Mouse (Mus musculus) adrenal gland, adult 8-10 months (tissue): ENCODE results near the gene Disc1. TPM values are rescaled to one million over a fixed set of nuclear protein-coding genes. Genes with fewer than 3 reads are reported as not detected.

Experiments used
- DNase-seq: peaks from one replicate; pipeline ENCODE4 v3.0.0; 2022
- total RNA-seq, 4 experiments: library from RNA; stranded (reverse); gene quantifications; 2 replicates each; pipeline ENCODE4 v1.2.4; 2022

Gene Disc1
- total RNA-seq, 4 experiments from 2014 or later, result 1.2 to 4.2 (median 2.2) TPM

GRCm38 (mm10) chr8:125184452-125184817, 130.4 kb downstream of the Disc1 start:
- no peak for DNase-seq

DNA sequence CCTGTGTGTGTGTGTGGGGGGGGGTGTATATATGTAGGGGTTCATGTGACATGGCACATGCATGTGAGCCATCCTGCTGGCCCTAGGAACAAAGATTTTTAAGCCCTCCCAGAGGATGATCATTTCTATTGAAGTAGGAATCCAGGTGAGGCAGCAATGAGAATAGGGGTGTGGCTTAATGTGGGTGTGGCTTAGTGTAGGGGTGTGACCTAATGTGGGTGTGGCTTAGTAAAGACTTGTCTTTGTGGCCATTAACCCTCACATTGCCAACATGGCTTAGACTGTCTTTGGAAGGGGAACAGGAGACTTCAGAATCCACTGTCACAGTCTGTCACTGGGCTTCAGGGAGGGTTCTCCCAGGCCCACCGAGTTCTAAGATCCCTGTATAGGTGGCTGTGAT, 130.9 kb downstream of the Disc1 start:
- DNase-seq, result no peak

- DNase-seq, result no peak
Observed at GRCm38 (mm10) chr8:125187044-125187443, 133.0 kb downstream of the Disc1 start.

GRCm38 (mm10) chr8:125193701-125194100, 139.7 kb downstream of the Disc1 start:
- no peak for DNase-seq

GRCm38 (mm10) chr8:125195121-125195520, 141.1 kb downstream of the Disc1 start:
- DNase-seq, result no peak

DNA sequence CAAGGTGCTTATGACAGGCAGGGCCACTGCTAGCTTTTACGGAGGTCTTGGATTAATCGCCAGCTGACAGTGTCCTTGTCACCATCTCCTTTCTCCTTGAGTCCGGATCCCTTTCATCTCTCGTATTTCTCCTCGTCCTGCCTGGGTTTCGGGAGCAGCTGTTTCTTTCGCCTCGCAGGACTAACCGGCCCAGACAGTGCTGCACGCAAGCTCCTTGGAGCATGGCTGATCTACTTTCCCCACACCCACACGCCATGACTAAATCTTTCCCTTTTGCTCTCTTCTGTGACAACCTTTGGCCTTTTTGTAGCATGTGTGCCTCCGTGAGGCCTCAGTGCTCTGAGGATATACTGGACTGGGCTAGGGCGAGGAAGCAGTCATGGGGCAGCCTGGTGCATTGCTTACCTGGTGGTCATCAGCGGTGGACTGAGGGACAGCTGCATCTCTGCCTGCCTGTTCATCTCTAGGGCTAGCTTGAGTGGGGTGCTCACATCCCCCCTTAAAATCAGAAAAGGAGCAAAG, 142.6 kb downstream of the Disc1 start:
- DNase-seq, result no peak

- DNase-seq, result no peak
Observed at GRCm38 (mm10) chr8:125197341-125198002, 143.5 kb downstream of the Disc1 start.

DNA sequence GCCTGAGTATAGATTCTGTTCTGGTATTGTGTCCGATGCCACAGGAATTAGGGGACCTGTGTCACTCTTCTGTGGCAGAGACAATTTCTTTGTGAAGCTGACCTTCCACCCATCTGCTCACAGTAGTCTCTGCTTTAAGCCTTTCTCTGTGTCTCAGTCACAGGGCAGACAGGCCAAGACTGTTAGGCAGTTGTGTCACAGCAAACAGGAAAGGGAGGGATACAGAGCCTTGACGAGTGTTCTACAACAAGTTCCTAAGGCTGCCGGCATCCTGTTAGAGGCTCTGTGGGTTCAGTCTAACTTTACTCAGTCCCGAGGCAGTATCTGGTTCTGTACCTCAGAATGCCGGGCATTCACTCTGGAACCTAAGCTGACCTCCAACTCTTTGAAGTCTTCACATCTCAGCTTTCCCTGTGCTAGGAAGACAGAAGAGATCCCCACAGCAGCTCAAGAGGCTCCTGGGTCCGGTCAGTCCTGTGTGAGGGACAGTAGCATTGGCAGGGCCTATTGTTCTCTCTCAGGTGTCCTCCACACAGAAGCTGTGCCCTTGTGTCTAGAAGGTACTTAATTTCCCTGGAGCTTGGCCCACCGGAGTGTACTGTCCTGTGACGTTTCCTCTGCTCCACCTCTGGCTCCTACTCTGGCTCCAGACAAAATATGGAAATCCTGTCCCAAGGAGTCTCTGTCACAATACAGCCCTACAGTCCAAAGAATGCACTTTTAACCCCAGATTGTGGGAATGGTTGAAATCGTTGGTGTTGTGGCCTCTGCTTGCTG, 144.6 kb downstream of the Disc1 start:
- no peak for DNase-seq

DNA sequence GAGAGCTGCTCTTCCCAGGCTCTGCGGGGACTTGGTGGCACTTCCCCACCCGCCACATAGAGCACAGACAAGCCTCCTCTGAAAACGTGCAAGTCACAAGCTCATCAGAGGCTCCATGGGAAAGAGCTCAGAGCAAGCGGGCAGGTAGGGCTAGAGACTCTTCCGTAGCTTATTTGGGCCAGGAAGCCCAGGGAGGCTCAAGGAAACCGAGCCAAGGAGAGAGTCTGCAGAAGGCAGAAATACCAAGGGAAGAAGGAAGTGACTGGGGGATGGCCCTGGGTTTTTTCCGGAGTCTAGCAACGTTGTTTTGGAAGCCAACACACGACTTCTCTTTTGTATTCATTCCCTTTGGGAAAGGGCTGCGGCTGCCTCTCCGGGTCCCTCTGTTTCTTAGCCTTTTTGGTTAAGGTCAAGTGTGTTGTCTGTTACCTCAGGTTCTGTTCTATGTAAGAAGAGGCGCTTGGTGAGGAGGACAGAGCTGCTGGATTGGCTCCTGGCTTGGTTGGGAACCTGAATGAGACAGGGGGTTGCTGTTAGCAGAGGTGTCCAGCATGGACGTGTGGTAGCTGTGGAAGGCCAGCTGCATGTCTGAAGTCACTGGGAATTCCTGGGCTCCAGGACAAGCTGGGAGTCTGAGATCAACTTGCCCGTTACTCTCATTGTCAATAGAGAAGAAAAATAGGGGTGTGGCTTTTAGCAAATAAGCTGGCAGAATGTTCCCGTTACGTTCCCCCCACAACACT, 145.4 kb downstream of the Disc1 start:
- DNase-seq, result no peak

DNA sequence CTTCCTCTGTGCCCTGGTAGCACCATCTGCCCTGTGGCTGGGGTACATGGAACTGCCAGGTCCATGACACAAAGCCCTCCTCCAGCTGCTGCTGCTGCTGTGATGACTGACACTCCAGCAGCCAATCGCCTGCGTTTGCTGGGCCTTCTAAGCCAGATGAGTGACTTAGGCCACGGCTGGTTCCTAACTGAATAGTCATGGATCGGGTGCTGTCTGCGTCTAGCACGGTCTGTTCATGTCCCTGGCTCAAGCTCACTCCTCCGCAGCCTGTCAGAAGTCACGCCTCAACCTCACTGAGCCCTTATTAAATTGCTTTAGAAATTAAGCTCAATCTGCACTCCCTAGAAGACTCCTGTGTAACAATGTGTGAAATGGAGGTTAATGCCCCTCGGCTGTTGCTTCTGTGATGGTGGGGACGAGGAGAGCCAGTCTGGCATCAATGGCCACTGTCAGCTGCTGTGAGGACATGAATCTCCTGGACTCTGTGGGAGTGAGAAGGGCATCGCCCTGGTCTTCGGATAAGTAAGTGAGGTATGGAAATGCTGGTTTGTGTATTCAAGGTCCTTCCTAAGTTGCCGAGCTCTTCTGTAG, 146.4 kb downstream of the Disc1 start:
- DNase-seq, result no peak

GRCm38 (mm10) chr8:125201650-125202049, 147.7 kb downstream of the Disc1 start:
- no peak for DNase-seq

- DNase-seq, result no peak
Observed at GRCm38 (mm10) chr8:125203016-125203415, 149.0 kb downstream of the Disc1 start.

DNA sequence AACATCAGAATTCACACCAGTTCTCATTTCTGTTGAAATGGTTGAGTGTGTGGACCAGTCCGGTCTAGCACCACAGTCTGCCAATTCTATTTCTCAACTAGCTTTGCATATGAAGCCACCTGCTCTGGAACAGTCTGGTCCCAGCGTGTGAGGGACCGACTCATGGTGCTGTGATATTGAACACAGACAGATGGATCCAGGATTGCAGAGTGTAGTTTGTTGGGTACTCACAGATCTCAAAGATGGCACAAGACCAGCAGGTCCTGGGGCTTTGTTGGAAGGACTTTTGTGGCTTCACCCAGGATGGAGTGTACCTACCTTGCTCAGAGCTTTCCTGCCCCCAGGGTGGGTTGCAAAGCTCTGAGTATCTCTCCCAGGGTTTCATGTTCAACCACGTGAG, 151.6 kb downstream of the Disc1 start:
- DNase-seq, result no peak

GRCm38 (mm10) chr8:125206391-125206790, 152.4 kb downstream of the Disc1 start:
- DNase-seq, result no peak

DNA sequence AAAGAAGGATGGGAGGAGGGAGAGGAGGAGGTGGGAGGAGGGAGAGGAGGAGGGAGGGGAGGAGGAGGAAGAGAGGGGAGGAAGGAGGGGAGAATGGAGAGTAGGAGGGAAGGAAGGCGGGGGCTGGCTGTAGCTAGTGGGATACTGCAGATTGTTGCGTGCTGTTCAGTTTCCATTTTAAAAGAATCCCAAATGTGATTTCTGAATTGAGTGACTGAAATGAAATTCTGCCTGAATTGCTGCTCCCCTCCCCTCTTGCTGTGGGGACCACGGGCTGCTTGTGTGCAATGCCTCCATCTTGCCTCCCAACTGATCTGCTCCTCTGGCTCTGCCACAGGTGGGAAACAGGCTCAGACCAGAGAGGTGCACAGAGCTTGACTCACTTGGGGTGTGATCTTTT, 153.0 kb downstream of the Disc1 start:
- no peak for DNase-seq

GRCm38 (mm10) chr8:125212619-125213167, 158.7 kb downstream of the Disc1 start:
- DNase-seq, result no peak

DNA sequence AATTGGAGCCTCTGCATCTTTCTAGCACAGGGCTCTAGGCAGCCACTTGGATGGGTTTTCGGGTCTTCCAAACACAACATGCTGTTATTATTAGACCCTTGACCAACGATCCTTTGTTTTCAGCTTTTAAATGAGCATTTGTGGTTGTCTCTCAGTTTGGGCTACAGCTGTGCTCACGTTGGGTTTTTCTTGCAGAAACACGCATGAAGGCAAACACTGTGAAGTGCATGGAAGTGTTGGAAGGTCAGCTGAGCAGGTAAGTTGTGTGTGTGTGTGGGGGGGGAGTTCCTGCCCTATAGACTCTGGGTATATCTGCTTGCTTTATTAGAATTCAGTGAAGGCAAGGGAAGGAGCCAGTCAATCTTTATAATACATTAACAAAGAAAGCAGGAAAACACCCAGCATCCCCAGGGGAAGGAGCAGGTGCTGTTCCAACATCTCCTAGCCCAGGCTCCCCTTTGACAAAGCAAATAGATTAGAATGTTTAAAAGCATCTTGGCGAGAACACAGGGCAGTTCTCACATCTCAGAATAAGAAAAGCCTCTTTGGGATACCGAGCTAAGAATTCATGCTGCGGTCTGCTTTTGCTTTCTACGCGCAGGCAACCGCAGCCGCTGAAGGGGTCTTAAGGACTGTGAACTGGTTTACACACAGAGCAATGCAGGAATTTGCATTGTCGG, 164.0 kb downstream of the Disc1 start:
- no peak for DNase-seq

DNA sequence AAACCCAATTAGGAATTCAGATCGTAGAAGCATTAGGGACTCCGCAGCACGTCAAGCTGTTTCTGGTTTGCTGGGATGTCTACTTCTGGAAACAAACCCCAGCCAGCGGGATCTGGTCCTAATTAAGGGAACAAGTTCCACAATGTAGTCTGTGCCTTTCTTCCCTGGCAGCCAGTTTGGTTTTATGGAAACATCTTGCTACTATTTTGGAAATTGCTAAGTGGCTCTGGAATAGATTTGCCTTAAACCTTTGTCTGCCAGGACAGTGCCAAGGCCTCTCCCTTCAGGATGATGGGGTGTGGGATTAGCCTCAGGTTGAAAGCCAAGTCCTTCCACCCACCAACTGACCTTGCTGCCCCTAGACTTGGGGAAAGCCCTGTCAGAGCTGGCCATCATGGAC, 164.7 kb downstream of the Disc1 start:
- DNase-seq, result no peak

DNA sequence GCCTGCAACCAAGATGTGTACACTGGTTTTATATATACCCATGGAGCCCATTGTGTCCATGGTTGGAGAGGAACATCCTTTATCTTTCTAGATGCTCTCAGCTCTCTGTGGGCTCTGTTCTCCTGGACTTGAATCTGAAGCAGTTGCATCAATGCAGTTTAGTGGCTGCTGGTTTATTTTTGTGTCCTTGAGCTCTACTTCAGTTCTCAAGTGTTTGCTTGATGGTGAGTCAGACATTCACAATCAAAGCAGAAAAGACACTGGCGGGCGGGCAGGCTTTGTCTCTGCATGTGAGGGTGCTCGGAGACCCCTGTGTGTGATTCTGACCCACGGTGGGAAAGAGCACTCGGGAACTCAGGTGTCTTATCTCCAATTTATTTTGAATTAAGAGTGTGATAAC, 166.6 kb downstream of the Disc1 start:
- no peak for DNase-seq

DNA sequence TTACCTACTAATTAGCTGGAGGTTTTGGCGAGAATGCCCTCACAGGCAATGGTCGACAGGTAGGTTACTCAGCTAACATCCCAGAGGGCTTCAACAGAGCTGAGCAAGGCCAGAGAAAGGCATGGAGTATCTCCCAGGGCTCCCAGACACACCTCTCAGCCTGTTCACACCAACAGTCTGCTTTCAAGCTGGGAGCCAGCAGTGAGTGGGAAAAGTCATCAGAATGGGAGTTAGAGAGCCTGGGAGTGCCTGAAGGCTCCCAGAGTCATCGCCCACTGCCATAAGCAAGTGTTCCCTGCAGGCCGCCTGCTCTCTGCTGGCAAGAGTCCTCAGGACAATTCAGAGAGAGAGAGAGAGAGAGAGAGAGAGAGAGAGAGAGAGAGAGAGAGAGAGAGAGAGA, 167.1 kb downstream of the Disc1 start:
- DNase-seq, result no peak

DNA sequence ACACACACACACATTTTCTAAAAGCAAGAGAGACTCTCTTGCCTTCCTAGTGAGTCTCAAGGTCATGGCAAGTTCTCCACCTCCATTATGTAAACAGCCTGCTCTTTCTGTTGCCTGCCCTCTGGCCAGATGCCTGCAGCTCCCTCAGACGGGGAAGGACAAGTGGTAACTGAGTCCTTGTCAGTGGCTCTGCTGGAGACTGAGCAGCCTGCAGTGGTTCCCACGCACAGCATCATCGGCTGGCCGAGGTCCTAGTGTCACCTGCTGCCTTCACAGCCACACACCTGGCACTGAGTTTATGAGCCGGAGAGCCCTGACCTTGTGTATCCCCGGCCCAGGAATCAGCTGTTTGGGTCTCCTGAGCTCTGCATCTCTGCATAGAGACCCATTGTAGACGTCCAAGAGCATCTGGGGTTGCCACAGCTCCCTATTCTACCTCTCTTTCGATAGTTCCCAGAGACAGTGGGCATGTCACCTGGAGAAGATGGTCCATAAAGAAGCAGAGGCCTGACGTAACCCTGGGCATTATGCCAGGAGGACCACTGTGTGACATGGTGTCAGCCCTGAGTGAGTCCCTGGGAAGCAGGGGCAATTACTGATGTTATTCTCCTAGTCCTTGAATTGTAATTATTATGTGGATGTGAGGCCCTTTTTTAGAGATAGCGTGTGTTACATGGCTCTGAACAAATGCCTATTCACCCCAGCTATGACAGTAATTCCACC, 169.2 kb downstream of the Disc1 start:
- DNase-seq, result peak; percentile 65
